Mouse (Mus musculus) CH12.LX (cell line): ENCODE data around the gene Cxcr5. TPM values are rescaled to one million over a fixed set of nuclear protein-coding genes. Genes with fewer than 3 reads are reported as not detected.

Experiments used
- DNase-seq: peaks from one replicate; pipeline ENCODE4 v3.0.0-alpha.2; 2013; ENCODE audit errors: extremely low read depth
- H3K27ac ChIP-seq: 2 replicates; pipeline ENCODE4 v1.5.1; 2012; ENCODE audit warnings: low read depth, mild to moderate bottlenecking, control low read depth, moderate library complexity; ENCODE audit not compliant: insufficient read depth
- H3K27me3 ChIP-seq: replicated peaks from 2 replicates; pipeline ENCODE3; 2012; ENCODE audit warnings: inconsistent platforms
- H3K36me3 ChIP-seq, 2 experiments: replicated peaks in 1 of 2; 2 replicates each; pipeline versions ENCODE3 to v1.6.1; 2012; ENCODE audit warnings: inconsistent platforms in 1 of 2, low read length in 1 of 2, mild to moderate bottlenecking in 1 of 2, mixed read lengths in 1 of 2, moderate library complexity in 1 of 2; ENCODE audit not compliant: control insufficient read depth in 1 of 2, insufficient read depth in 1 of 2
- H3K4me1 ChIP-seq, 2 experiments: 2 replicates each; pipeline ENCODE4 v1.6.1; 2012; ENCODE audit warnings: inconsistent platforms in 1 of 2, moderate library complexity in 1 of 2; ENCODE audit not compliant: insufficient read depth in 2 of 2, control insufficient read depth in 1 of 2
- H3K4me2 ChIP-seq: 2 replicates; pipeline ENCODE4 v1.6.1; 2012; ENCODE audit warnings: low read depth, mild to moderate bottlenecking, control low read depth; ENCODE audit not compliant: poor library complexity, insufficient read depth, severe bottlenecking
- H3K4me3 ChIP-seq, 3 experiments: fragments of 150-350 bp in 1 of 3; sonication (generic) in 1 of 3; replicated peaks in 1 of 3; 2 replicates each; pipeline versions ENCODE3 to v1.5.1; 2011 to 2012; ENCODE audit warnings: low read depth in 2 of 3, low read length in 2 of 3, mild to moderate bottlenecking in 2 of 3, moderate library complexity in 2 of 3, control low read depth in 1 of 3, improper control_type of control experiment in 1 of 3, inconsistent platforms in 1 of 3, mixed read lengths in 1 of 3; ENCODE audit not compliant: poor library complexity in 1 of 3
- H3K79me2 ChIP-seq: replicated peaks from 2 replicates; pipeline ENCODE4 v1.6.1; 2012; ENCODE audit warnings: mild to moderate bottlenecking, moderate library complexity; ENCODE audit not compliant: control insufficient read depth, poor library complexity, insufficient read depth, severe bottlenecking; ENCODE audit errors: extremely low read depth
- H3K9ac ChIP-seq: 2 replicates; pipeline ENCODE4 v1.6.1; 2012; ENCODE audit warnings: low read depth, mild to moderate bottlenecking, control low read depth, moderate library complexity; ENCODE audit not compliant: insufficient read depth
- H3K9me3 ChIP-seq: replicated peaks from 2 replicates; pipeline ENCODE3; 2012; ENCODE audit warnings: low read length, inconsistent platforms, mixed read lengths
- BHLHE40 ChIP-seq: IDR thresholded peaks from 2 replicates; pipeline ENCODE4 v1.6.1; 2011; ENCODE audit warnings: mild to moderate bottlenecking, low read depth, low read length, improper control_type of control experiment
- CHD2 ChIP-seq: IDR thresholded peaks from 2 replicates; pipeline ENCODE4 v1.6.1; 2011; ENCODE audit warnings: low read length, improper control_type of control experiment
- GABPA ChIP-seq: IDR thresholded peaks from 2 replicates; pipeline ENCODE4 v1.6.1; 2012; ENCODE audit warnings: low read depth, low read length, improper control_type of control experiment, inconsistent platforms; ENCODE audit not compliant: insufficient replicate concordance
- HCFC1 ChIP-seq: IDR thresholded peaks from 2 replicates; pipeline ENCODE4 v1.6.1; 2012; ENCODE audit warnings: low read depth, mild to moderate bottlenecking, inconsistent platforms, low read length, improper control_type of control experiment
- IRF4 ChIP-seq: IDR thresholded peaks from 2 replicates; pipeline ENCODE4 v1.6.1; 2014; ENCODE audit warnings: low read depth, mild to moderate bottlenecking, inconsistent platforms, low read length, improper control_type of control experiment
- JUND ChIP-seq: conservative IDR thresholded peaks from 2 replicates; pipeline ENCODE4 v1.6.1; 2011; ENCODE audit warnings: low read depth, low read length, improper control_type of control experiment
- KAT2A ChIP-seq: IDR thresholded peaks from 2 replicates; pipeline ENCODE4 v1.6.1; 2012; ENCODE audit warnings: low read length, improper control_type of control experiment, inconsistent platforms; ENCODE audit not compliant: insufficient replicate concordance
- MAX ChIP-seq: IDR thresholded peaks from 2 replicates; pipeline ENCODE4 v1.6.1; 2011; ENCODE audit warnings: low read length, improper control_type of control experiment
- MXI1 ChIP-seq: IDR thresholded peaks from 2 replicates; pipeline ENCODE4 v1.6.1; 2011; ENCODE audit warnings: mild to moderate bottlenecking, low read depth, low read length, improper control_type of control experiment
- NELFE ChIP-seq: IDR thresholded peaks from 2 replicates; pipeline ENCODE4 v1.6.1; 2011; ENCODE audit warnings: low read depth, low read length, improper control_type of control experiment
- NRF1 ChIP-seq: IDR thresholded peaks from 2 replicates; pipeline ENCODE4 v1.6.1; 2014; ENCODE audit warnings: low read depth, mild to moderate bottlenecking, inconsistent platforms, low read length, improper control_type of control experiment, moderate library complexity
- PAX5 ChIP-seq: IDR thresholded peaks from 2 replicates; pipeline ENCODE4 v1.6.1; 2012; ENCODE audit warnings: low read length, inconsistent platforms, mixed read lengths
- UBTF ChIP-seq: IDR thresholded peaks from 2 replicates; pipeline ENCODE4 v1.6.1; 2012; ENCODE audit warnings: low read depth, mild to moderate bottlenecking, inconsistent platforms, low read length, improper control_type of control experiment, moderate library complexity
- USF1 ChIP-seq: IDR thresholded peaks from 2 replicates; pipeline ENCODE4 v1.6.1; 2014; ENCODE audit warnings: low read depth, mild to moderate bottlenecking, inconsistent platforms, low read length, improper control_type of control experiment
- USF2 ChIP-seq: conservative IDR thresholded peaks from 2 replicates; pipeline ENCODE4 v1.6.1; 2011; ENCODE audit warnings: low read depth, low read length, improper control_type of control experiment
- ZKSCAN1 ChIP-seq: IDR thresholded peaks from 2 replicates; pipeline ENCODE4 v1.6.1; 2012; ENCODE audit warnings: low read depth, inconsistent platforms, low read length, improper control_type of control experiment, borderline replicate concordance
- ZNF384 ChIP-seq: IDR thresholded peaks from 2 replicates; pipeline ENCODE4 v1.6.1; 2012; ENCODE audit warnings: low read depth, low read length, improper control_type of control experiment, inconsistent platforms
- dilution Hi-C: fragments of 300-500 bp; cut with MboI; formaldehyde crosslinking; loops from 2 replicates; pipeline ENCODE4 v1.14.3; 2020; ENCODE audit warnings: low sequenced_read_pairs; ENCODE audit not compliant: extremely low pct_unique_long_range_greater_than_20kb, extremely low pct_ligation_motif_present
- in situ Hi-C: fragments of 300-500 bp; cut with MboI; formaldehyde crosslinking; loops from 3 replicates; pipeline ENCODE4 v1.14.3; 2019; ENCODE audit warnings: low sequenced_read_pairs, low pct_ligation_motif_present, low pct_unique_long_range_greater_than_20kb, mixed read lengths
- polyA plus RNA-seq: library from polyadenylated mRNA; unstranded; fragments of >175 nt; gene quantifications from 2 replicates; pipeline ENCODE4 v1.2.1, GENCODE M21; 2012; ENCODE audit warnings: low read depth; ENCODE audit not compliant: insufficient read length
- total RNA-seq, 2 experiments: library from RNA; depleted of rRNA; stranded (reverse); fragments of 300-350 nt in 1 of 2; fragments of >200 nt in 1 of 2; gene quantifications; 2 replicates each; pipeline ENCODE4 v1.2.3; 2012 to 2014

Gene Cxcr5
- total and polyA plus RNA-seq, 3 experiments: 30.2 to 93.4 (median 70.5) TPM

DNA sequence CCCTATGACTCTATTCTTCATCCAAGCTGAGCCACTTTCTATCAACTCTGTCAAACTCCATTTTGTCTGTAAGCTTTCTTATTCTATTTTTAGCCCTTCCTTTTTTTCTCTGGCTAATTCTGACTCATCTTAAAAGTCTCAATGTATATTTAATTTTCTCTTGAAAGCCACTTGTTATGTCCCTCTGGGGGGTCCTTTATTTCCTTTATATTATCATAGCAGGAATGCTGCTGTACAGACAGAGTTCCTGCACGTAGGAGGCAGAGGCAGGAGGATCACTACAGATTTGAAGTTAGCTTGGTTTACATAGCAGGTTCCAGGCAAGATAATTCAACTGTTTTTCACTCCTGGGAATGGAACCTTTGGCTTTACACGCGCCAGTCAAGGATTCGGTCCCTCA lies 31.5 kb upstream of the Cxcr5 start:
- H3K4me1 ChIP-seq: peaks cover 0 to 15% of the 10 kb centered on the region in 2 experiments; a peak in 2 of 4 replicates
- H3K27ac ChIP-seq: no peak overlapping the region
- TF ChIP-seq UBTF (no peak), GABPA (no peak), USF2 (no peak), NELFE (no peak), NRF1 (no peak)
- in situ Hi-C loops (no loop called here), dilution Hi-C loops (no loop called here)
- H3K9me3 ChIP-seq: peaks cover 6% of the 10 kb centered on the region
- H3K4me3 ChIP-seq: no peak overlapping the region
- no peak overlapping the region for H3K4me2 ChIP-seq
- H3K79me2 ChIP-seq: no peaks in the 10 kb centered on the region
- H3K36me3 ChIP-seq: no peaks in the 10 kb centered on the region
- H3K9ac ChIP-seq: no peak overlapping the region
- DNase-seq: no peak
- H3K27me3 ChIP-seq: no peaks in the 10 kb centered on the region

DNA sequence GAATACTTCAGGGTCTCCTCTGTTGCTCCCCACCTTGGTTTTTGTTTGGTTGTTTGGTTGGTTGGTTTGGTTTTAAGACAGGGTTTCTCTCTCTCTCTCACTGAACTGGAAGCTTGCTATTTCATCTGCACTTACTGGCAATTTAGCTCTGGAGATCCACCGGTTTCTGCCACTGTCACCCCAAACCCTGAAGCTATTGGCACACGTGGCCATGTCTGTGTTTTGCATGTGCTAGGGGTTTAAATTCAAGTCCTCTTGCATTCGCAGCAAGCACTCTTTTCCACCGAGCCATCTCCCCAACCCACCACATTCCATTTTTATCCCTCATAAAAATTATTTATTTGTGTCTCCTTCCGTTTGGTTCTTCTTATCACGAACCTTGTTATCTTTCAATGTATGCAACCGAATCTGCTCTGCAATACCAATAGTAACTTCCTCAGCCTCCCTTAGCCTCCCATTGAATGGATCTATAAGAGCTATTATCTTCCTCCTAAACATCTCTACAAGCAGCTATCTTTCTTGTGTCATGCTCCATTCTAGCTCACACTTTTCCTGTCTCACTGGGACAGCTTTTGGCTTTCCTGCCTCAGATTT lies 30.0 kb upstream of the Cxcr5 start:
- Histone ChIP-seq H3K27me3 (no peaks in the 10 kb centered on the region), H3K4me2 (no peak overlapping the region), H3K4me1 (peaks cover 2 to 21% of the 10 kb centered on the region in 2 experiments), H3K9me3 (peaks cover 6% of the 10 kb centered on the region), H3K9ac (no peak overlapping the region), H3K4me3 (no peak overlapping the region), H3K36me3 (no peaks in the 10 kb centered on the region), H3K27ac (no peak overlapping the region), H3K79me2 (no peaks in the 10 kb centered on the region)
- dilution Hi-C loops (no loop called here), in situ Hi-C loops (no loop called here)
- DNase-seq: no peak
- TF ChIP-seq ZKSCAN1: no peak
- TF ChIP-seq IRF4: no peak
- no peak for TF ChIP-seq MXI1

- H3K4me2 ChIP-seq: no peak overlapping the region
- no peak overlapping the region for H3K4me3 ChIP-seq
- dilution Hi-C loops: no loop called here
- H3K9ac ChIP-seq: no peak overlapping the region
- in situ Hi-C loops: no loop called here
- no peak overlapping the region for H3K27ac ChIP-seq
- peaks cover 6% of the 10 kb centered on the region for H3K9me3 ChIP-seq
- no peak for TF ChIP-seq CHD2
- no peak for TF ChIP-seq USF1
- TF ChIP-seq MAX: no peak
- TF ChIP-seq JUND: no peak
- no peak for TF ChIP-seq KAT2A
- no peak for TF ChIP-seq ZNF384
- TF ChIP-seq HCFC1: no peak
- no peak for TF ChIP-seq PAX5
- TF ChIP-seq BHLHE40: no peak
- no peak for TF ChIP-seq NRF1
- no peak for TF ChIP-seq UBTF
- H3K27me3 ChIP-seq: no peaks in the 10 kb centered on the region
- peaks cover 4 to 22% of the 10 kb centered on the region in 2 experiments for H3K4me1 ChIP-seq
- no peaks in the 10 kb centered on the region for H3K79me2 ChIP-seq
- H3K36me3 ChIP-seq: no peaks in the 10 kb centered on the region
- DNase-seq: no peak
Measured at GRCm38 (mm10) chr9:44590969-44591368, 29.3 kb upstream of the Cxcr5 start.
